Mouse (Mus musculus): ENCODE data around the gene Lsm6. TPM values are rescaled to one million over a fixed set of nuclear protein-coding genes. Genes with fewer than 3 reads are reported as not detected.

Lsm6 gene
- total and polyA plus RNA-seq, 3 experiments = 60.0 to 186 (median 67.7) TPM

DNA sequence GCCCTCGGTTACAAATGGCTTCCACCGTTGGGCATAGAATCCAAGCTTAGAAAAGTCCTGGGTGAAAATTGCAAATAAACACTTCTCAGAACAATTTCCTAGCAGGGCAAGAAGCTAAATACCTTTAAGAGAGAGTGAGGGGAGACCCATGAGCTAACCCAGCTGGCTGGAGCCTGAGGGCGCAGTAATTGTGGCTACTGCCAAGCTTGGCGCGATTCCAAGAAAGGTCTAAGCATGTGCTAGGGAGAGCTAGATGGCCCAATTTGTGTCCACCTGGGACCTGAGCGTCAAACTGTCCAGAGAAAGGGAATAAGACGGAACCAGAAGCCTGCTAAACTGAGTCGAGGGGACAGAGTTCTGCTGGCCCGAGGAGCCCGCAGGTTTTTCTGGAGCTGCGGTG, 7.5 kb upstream of the Lsm6 start:
- dilution Hi-C loops (cut with MboI; ENCODE audit: extremely low pct_ligation_motif_present, extremely low pct_unique_long_range_greater_than_20kb, low sequenced_read_pairs) (no loop called here), in situ Hi-C loops (cut with MboI; ENCODE audit: low pct_ligation_motif_present, low pct_unique_long_range_greater_than_20kb, low sequenced_read_pairs) (no loop called here)
- Histone ChIP-seq H3K9ac (ENCODE audit: insufficient read depth, low read depth) (no peak overlapping the region), H3K4me2 (ENCODE audit: insufficient read depth, low read depth, poor library complexity, severe bottlenecking) (no peak overlapping the region), H3K9me3 (replicated peaks; ENCODE audit: low read length) (no peaks in the 10 kb centered on the region), H3K4me3 (replicated peaks in 1 of 3; ENCODE audit: low read depth in 2 of 3, low read length in 2 of 3, poor library complexity in 1 of 3) (no peak overlapping the region), H3K4me1 (ENCODE audit: control insufficient read depth in 1 of 2, insufficient read depth in 2 of 2) (no peaks in the 10 kb centered on the region), H3K36me3 (replicated peaks in 1 of 2; ENCODE audit: control insufficient read depth in 1 of 2, insufficient read depth in 1 of 2, low read length in 1 of 2) (no peaks in the 10 kb centered on the region), H3K27ac (ENCODE audit: insufficient read depth, low read depth) (no peak overlapping the region), H3K79me2 (replicated peaks; ENCODE audit: control insufficient read depth, extremely low read depth, insufficient read depth, poor library complexity, severe bottlenecking) (no peaks in the 10 kb centered on the region), H3K27me3 (replicated peaks) (no peaks in the 10 kb centered on the region)
- TF ChIP-seq MAFK (IDR thresholded peaks at IDR 0.05; ENCODE audit: insufficient replicate concordance, low read length) (no peak), SIN3A (IDR thresholded peaks at IDR 0.05; ENCODE audit: low read length) (no peak), POLR2AphosphoS2 (IDR thresholded peaks at IDR 0.05; ENCODE audit: low read depth, low read length) (no peak), NELFE (IDR thresholded peaks at IDR 0.05; ENCODE audit: low read depth, low read length) (no peak), ZC3H11A (IDR thresholded peaks at IDR 0.05; ENCODE audit: low read depth, low read length) (no peak), MEF2A (IDR thresholded peaks at IDR 0.05; ENCODE audit: borderline replicate concordance, low read depth, low read length) (no peak), GABPA (IDR thresholded peaks at IDR 0.05; ENCODE audit: insufficient replicate concordance, low read depth, low read length) (no peak), KAT2A (IDR thresholded peaks at IDR 0.05; ENCODE audit: insufficient replicate concordance, low read length) (no peak), TCF12 (IDR thresholded peaks at IDR 0.05; ENCODE audit: low read depth, low read length) (no peak), JUN (IDR thresholded peaks at IDR 0.05; ENCODE audit: insufficient read depth, low read depth, low read length) (no peak), MAX (IDR thresholded peaks at IDR 0.05; ENCODE audit: low read length) (no peak), MXI1 (IDR thresholded peaks at IDR 0.05; ENCODE audit: low read depth, low read length) (no peak), NRF1 (IDR thresholded peaks at IDR 0.05; ENCODE audit: low read depth, low read length) (no peak), JUND (conservative IDR thresholded peaks at IDR 0.05; ENCODE audit: low read depth, low read length) (no peak)
- DNase-seq (ENCODE audit: extremely low read depth) = no peak

DNA sequence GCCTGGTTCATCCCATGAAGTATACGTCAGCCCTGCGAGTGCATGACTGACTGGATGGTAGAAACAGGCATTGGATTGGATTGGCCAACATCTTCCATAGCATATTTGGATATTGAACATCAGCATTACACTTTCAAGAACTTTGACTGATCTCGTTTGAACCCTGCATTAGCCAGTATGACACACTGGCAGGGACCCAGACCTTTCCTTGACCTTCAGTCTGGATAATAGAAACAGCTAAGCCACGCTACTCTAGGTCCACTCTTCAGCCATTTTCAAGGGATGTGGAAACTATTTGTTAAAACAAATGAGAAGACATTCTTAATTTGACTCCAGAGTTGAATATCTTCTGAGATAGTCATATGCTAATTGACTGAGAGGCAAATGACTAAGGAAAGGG, 3.6 kb upstream of the Lsm6 start:
- Histone ChIP-seq H3K9ac (ENCODE audit: insufficient read depth, low read depth) (no peak overlapping the region), H3K36me3 (replicated peaks in 1 of 2; ENCODE audit: control insufficient read depth in 1 of 2, insufficient read depth in 1 of 2, low read length in 1 of 2) (no peaks in the 10 kb centered on the region), H3K4me3 (replicated peaks in 1 of 3; ENCODE audit: low read depth in 2 of 3, low read length in 2 of 3, poor library complexity in 1 of 3) (no peak overlapping the region), H3K4me2 (ENCODE audit: insufficient read depth, low read depth, poor library complexity, severe bottlenecking) (no peak overlapping the region), H3K79me2 (replicated peaks; ENCODE audit: control insufficient read depth, extremely low read depth, insufficient read depth, poor library complexity, severe bottlenecking) (0 out of 2 replicates have a peak, but pooled peaks cover 7% of the 10 kb centered on the region), H3K4me1 (ENCODE audit: control insufficient read depth in 1 of 2, insufficient read depth in 2 of 2) (peaks cover 0 to 3% of the 10 kb centered on the region in 2 experiments; a peak in 1 of 4 replicates), H3K9me3 (replicated peaks; ENCODE audit: low read length) (no peaks in the 10 kb centered on the region), H3K27ac (ENCODE audit: insufficient read depth, low read depth) (no peak overlapping the region), H3K27me3 (replicated peaks) (no peaks in the 10 kb centered on the region)
- in situ Hi-C loops (cut with MboI; ENCODE audit: low pct_ligation_motif_present, low pct_unique_long_range_greater_than_20kb, low sequenced_read_pairs) = no loop called here
- TF ChIP-seq PAX5 (IDR thresholded peaks at IDR 0.05; ENCODE audit: low read length) (no peak), E2F4 (IDR thresholded peaks at IDR 0.05; ENCODE audit: insufficient replicate concordance, low read depth, low read length) (no peak), HCFC1 (IDR thresholded peaks at IDR 0.05; ENCODE audit: low read depth, low read length) (no peak), EP300 (IDR thresholded peaks at IDR 0.05; ENCODE audit: low read length) (no peak)
- no peak for DNase-seq (ENCODE audit: extremely low read depth)
- dilution Hi-C loops (cut with MboI; ENCODE audit: extremely low pct_ligation_motif_present, extremely low pct_unique_long_range_greater_than_20kb, low sequenced_read_pairs) = no loop called here
